Mouse (Mus musculus) limb, embryonic 12.5 days (tissue): Measurements from ENCODE around the gene Atg2b. TPM values are rescaled to one million over a fixed set of nuclear protein-coding genes. Genes with fewer than 3 reads are reported as not detected.

Experiments used
- ATAC-seq: fragments of 200-750 bp; cut with Nextera tagmentation; 2 replicates; pipeline ENCODE4 v1.8.0; 2017; ENCODE audit warnings: low read depth, moderate TSS enrichment; ENCODE audit not compliant: insufficient number of reproducible peaks, insufficient read depth, low FRiP score, low TSS enrichment
- H3K27ac ChIP-seq: fragments of 300-500 bp; sonication (generic); 2 replicates; pipeline ENCODE4 v1.5.1; 2016; ENCODE audit warnings: mild to moderate bottlenecking, moderate library complexity
- H3K27me3 ChIP-seq: fragments of 300-500 bp; sonication (generic); 2 replicates; pipeline ENCODE4 v1.6.1; 2016; ENCODE audit warnings: mild to moderate bottlenecking, moderate library complexity
- H3K36me3 ChIP-seq: fragments of 300-500 bp; sonication (generic); 2 replicates; pipeline ENCODE4 v1.6.1; 2016; ENCODE audit warnings: mild to moderate bottlenecking, moderate library complexity
- H3K4me1 ChIP-seq: fragments of 300-500 bp; sonication (generic); replicated peaks from 2 replicates; pipeline ENCODE4 v1.6.1; 2016
- H3K4me2 ChIP-seq: fragments of 300-500 bp; sonication (generic); 2 replicates; pipeline ENCODE4 v1.6.1; 2016; ENCODE audit warnings: mild to moderate bottlenecking, moderate library complexity
- H3K4me3 ChIP-seq: fragments of 300-500 bp; sonication (generic); replicated peaks from 2 replicates; pipeline ENCODE4 v1.5.1; 2016; ENCODE audit warnings: mild to moderate bottlenecking
- H3K9ac ChIP-seq: fragments of 300-500 bp; sonication (generic); replicated peaks from 2 replicates; pipeline ENCODE4 v1.6.1; 2016; ENCODE audit warnings: mild to moderate bottlenecking, moderate library complexity
- H3K9me3 ChIP-seq: fragments of 300-500 bp; sonication (generic); 2 replicates; pipeline ENCODE4 v1.6.1; 2016; ENCODE audit warnings: mild to moderate bottlenecking, moderate library complexity
- WGBS: fragments of 180-500 bp; shearing (Covaris S2); methylation state at CpG from one replicate; pipeline ENCODE4 v1.1.7; 2016; 5-methylcytosine and 5-hydroxymethylcytosine counted together
- polyA plus RNA-seq: library from polyadenylated mRNA; unstranded; fragments of >200 nt; fragmentation: Nextera tagmentation; extraction: Ambion mirVana; gene quantifications from 2 replicates; pipeline ENCODE4 v1.2.1, GENCODE M21; 2016

The Atg2b gene
- polyA plus RNA-seq, 1 experiment from 2014 or later = 16.1 TPM

GRCm38 (mm10) chr12:105590786-105591185, 94.2 kb downstream of the Atg2b start:
- H3K9me3 ChIP-seq = no peaks in the 10 kb centered on the region
- H3K27me3 ChIP-seq = peaks cover 7% of the 10 kb centered on the region; the same call in 1 of the 2 replicates
- H3K36me3 ChIP-seq = no peaks in the 10 kb centered on the region
- WGBS = 71% methylated on average over 7 of the region's 7 CpGs
- no peak for ATAC-seq
- H3K4me2 ChIP-seq = no peak overlapping the region
- H3K4me3 ChIP-seq = no peak overlapping the region
- H3K4me1 ChIP-seq = no peaks in the 10 kb centered on the region
- no peak overlapping the region for H3K27ac ChIP-seq
- no peak overlapping the region for H3K9ac ChIP-seq

GRCm38 (mm10) chr12:105587526-105587925, 97.5 kb downstream of the Atg2b start:
- no peak for ATAC-seq
- no peaks in the 10 kb centered on the region for H3K36me3 ChIP-seq
- H3K27ac ChIP-seq = no peak overlapping the region
- no peak overlapping the region for H3K9ac ChIP-seq
- no peaks in the 10 kb centered on the region for H3K9me3 ChIP-seq
- no peak overlapping the region for H3K4me2 ChIP-seq
- peaks cover 7% of the 10 kb centered on the region; the same call in 1 of the 2 replicates for H3K27me3 ChIP-seq
- peaks cover 11% of the 10 kb centered on the region for H3K4me1 ChIP-seq
- no peak overlapping the region for H3K4me3 ChIP-seq
- 84% methylated on average over 8 of the region's 8 CpGs for WGBS

- no peak for ATAC-seq
These were observed 100.2 kb downstream of the Atg2b start for GRCm38 (mm10) chr12:105584851-105585250.

GRCm38 (mm10) chr12:105583484-105583883, 101.5 kb downstream of the Atg2b start:
- no peak for ATAC-seq
- Histone ChIP-seq H3K27me3 (peaks cover 7% of the 10 kb centered on the region; the same call in 1 of the 2 replicates), H3K9me3 (no peaks in the 10 kb centered on the region), H3K4me2 (no peak overlapping the region), H3K36me3 (no peaks in the 10 kb centered on the region), H3K9ac (no peak overlapping the region), H3K4me1 (peaks cover 19% of the 10 kb centered on the region), H3K4me3 (no peak overlapping the region), H3K27ac (no peak overlapping the region)
- 21% methylated on average over 2 of the region's 2 CpGs for WGBS

More at GRCm38 (mm10) chr12:105584851-105585250, 100.2 kb downstream of the Atg2b start:
- Histone ChIP-seq H3K4me1 (peaks cover 19% of the 10 kb centered on the region), H3K4me2 (no peak overlapping the region), H3K4me3 (no peak overlapping the region), H3K9ac (0 out of 2 replicates have a peak overlapping the region, but pooled peaks have one; percentile 1), H3K27me3 (peaks cover 7% of the 10 kb centered on the region; the same call in 1 of the 2 replicates), H3K9me3 (no peaks in the 10 kb centered on the region), H3K36me3 (no peaks in the 10 kb centered on the region), H3K27ac (no peak overlapping the region)
- WGBS = 21% methylated on average over 12 of the region's 12 CpGs

- 63% methylated on average over 9 of the region's 9 CpGs for WGBS
- Histone ChIP-seq H3K4me3 (no peak overlapping the region), H3K36me3 (no peaks in the 10 kb centered on the region), H3K27me3 (peaks cover 7% of the 10 kb centered on the region; the same call in 1 of the 2 replicates), H3K9ac (no peak overlapping the region), H3K9me3 (no peaks in the 10 kb centered on the region), H3K27ac (no peak overlapping the region), H3K4me2 (no peak overlapping the region), H3K4me1 (peaks cover 19% of the 10 kb centered on the region)
- ATAC-seq = no peak
These were observed 102.5 kb downstream of the Atg2b start for GRCm38 (mm10) chr12:105582486-105582885.

- ATAC-seq = no peak
- H3K27me3 ChIP-seq = no peaks in the 10 kb centered on the region; the same call in 1 of the 2 replicates
- no peak overlapping the region for H3K9ac ChIP-seq
- H3K36me3 ChIP-seq = no peaks in the 10 kb centered on the region
- H3K4me1 ChIP-seq = peaks cover 19% of the 10 kb centered on the region
- no peak overlapping the region for H3K4me3 ChIP-seq
- H3K4me2 ChIP-seq = no peak overlapping the region
- WGBS = 85% methylated on average over 17 of the region's 17 CpGs
- H3K27ac ChIP-seq = no peak overlapping the region
- no peaks in the 10 kb centered on the region for H3K9me3 ChIP-seq
These were observed 104.5 kb downstream of the Atg2b start for GRCm38 (mm10) chr12:105580490-105580889.

GRCm38 (mm10) chr12:105574356-105574755, 110.7 kb downstream of the Atg2b start:
- no peak for ATAC-seq
- Histone ChIP-seq H3K27me3 (no peaks in the 10 kb centered on the region), H3K27ac (no peak overlapping the region), H3K36me3 (no peaks in the 10 kb centered on the region), H3K9ac (no peak overlapping the region), H3K4me1 (no peaks in the 10 kb centered on the region), H3K4me2 (no peak overlapping the region), H3K4me3 (no peak overlapping the region), H3K9me3 (no peaks in the 10 kb centered on the region)
- WGBS = 82% methylated on average over 4 of the region's 4 CpGs

- Histone ChIP-seq H3K36me3 (no peaks in the 10 kb centered on the region), H3K4me1 (no peaks in the 10 kb centered on the region), H3K9ac (no peak overlapping the region), H3K9me3 (no peaks in the 10 kb centered on the region), H3K27me3 (no peaks in the 10 kb centered on the region), H3K4me3 (no peak overlapping the region), H3K27ac (no peak overlapping the region), H3K4me2 (no peak overlapping the region)
- 60% methylated on average over 2 of the region's 2 CpGs for WGBS
- no peak for ATAC-seq
These were observed 112.4 kb downstream of the Atg2b start for GRCm38 (mm10) chr12:105572622-105573021.

GRCm38 (mm10) chr12:105571867-105572266, 113.1 kb downstream of the Atg2b start:
- Histone ChIP-seq H3K9me3 (peaks cover 4% of the 10 kb centered on the region), H3K4me1 (no peaks in the 10 kb centered on the region), H3K4me2 (no peak overlapping the region), H3K9ac (no peak overlapping the region), H3K27ac (no peak overlapping the region), H3K4me3 (no peak overlapping the region), H3K27me3 (no peaks in the 10 kb centered on the region), H3K36me3 (no peaks in the 10 kb centered on the region)
- no peak for ATAC-seq
- 53% methylated on average over 3 of the region's 3 CpGs for WGBS

Other genes starting within 250 kb of the Atg2b start
- gene D430019H16Rik, start 231.4 kb downstream of the Atg2b start, polyA plus RNA-seq = 3.1 and 3.2 TPM in 2 replicates
- 1.5 and 1.8 TPM in 2 replicates for gene Bdkrb2, start 122.0 kb downstream of the Atg2b start, polyA plus RNA-seq
- gene Bdkrb1, start 82.1 kb downstream of the Atg2b start, polyA plus RNA-seq = not detected in 2 replicates
- gene Gskip, start 382 bp downstream of the Atg2b start, polyA plus RNA-seq = 34.6 and 36.2 TPM in 2 replicates
- 0.09 TPM in 1 of 2 replicates, not detected in the other for gene Ak7, start 20.8 kb upstream of the Atg2b start, polyA plus RNA-seq
- 275 and 289 TPM in 2 replicates for gene Papola, start 99.5 kb upstream of the Atg2b start, polyA plus RNA-seq